Mouse (Mus musculus): ENCODE data around the gene Casq2. TPM values are rescaled to one million over a fixed set of nuclear protein-coding genes. Genes with fewer than 3 reads are reported as not detected.

Gene Casq2
- 1.9 and 2.0 TPM in 2 replicates for polyA plus RNA-seq (2015; fragmentation: Nextera tagmentation; extraction: Ambion mirVana)

GRCm38 (mm10) chr3:102086283-102086682 lies at the start of gene Casq2:
TSS of gene Casq2 (plus strand) at chr3:102086415.
- no peak within 1 kb of the TSS for H3K9ac ChIP-seq
- H3K4me2 ChIP-seq = no peak within 1 kb of the TSS
- H3K27ac ChIP-seq = no peak within 1 kb of the TSS
- no peak for DNase-seq
- peaks cover 13% of the 10 kb centered on the region for H3K27me3 ChIP-seq
- H3K4me3 ChIP-seq (replicated peaks) = no peak within 1 kb of the TSS
- no peaks in the 10 kb centered on the region for H3K9me3 ChIP-seq (replicated peaks)
- 0 out of 2 replicates have a peak, but pooled peaks cover 6% of the 10 kb centered on the region for H3K4me1 ChIP-seq (replicated peaks)
- WGBS (ENCODE audit: insufficient replicate concordance) = 46% methylated on average over 4 of the region's 4 CpGs
- no peak for ATAC-seq (ENCODE audit: low read depth)
- no peaks in the 10 kb centered on the region for H3K36me3 ChIP-seq

DNA sequence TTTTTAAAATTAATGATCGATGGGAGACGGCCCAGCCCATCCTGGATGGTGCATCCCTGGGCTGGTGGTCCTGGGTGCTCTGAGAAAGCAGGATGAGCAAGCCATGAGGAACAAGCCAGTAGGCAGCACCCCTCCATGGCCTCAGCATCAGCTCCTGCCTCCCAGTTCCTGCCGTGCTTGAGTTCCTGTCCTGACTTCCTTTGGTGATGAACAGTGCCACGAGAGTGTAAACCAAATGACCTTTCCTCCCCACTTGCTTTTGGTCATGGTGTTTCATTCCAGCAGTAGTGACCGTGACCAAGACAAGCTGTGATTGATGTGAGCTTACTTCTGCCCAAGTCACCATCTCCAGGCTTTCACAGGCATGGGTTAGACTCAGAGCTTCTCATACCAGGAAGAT lies 48.4 kb upstream of the Casq2 start:
- H3K27me3 ChIP-seq = no peaks in the 10 kb centered on the region
- 59% methylated on average over 5 of the region's 5 CpGs for WGBS (ENCODE audit: insufficient replicate concordance)
- H3K36me3 ChIP-seq = no peaks in the 10 kb centered on the region
- no peak overlapping the region for H3K4me2 ChIP-seq
- ATAC-seq (ENCODE audit: low read depth) = no peak
- no peak overlapping the region for H3K27ac ChIP-seq
- H3K4me1 ChIP-seq (replicated peaks) = no peaks in the 10 kb centered on the region
- DNase-seq = no peak
- no peak overlapping the region for H3K4me3 ChIP-seq (replicated peaks)
- no peaks in the 10 kb centered on the region for H3K9me3 ChIP-seq (replicated peaks)
- no peak overlapping the region for H3K9ac ChIP-seq

- Histone ChIP-seq H3K4me3 (replicated peaks) (no peak overlapping the region), H3K4me1 (replicated peaks) (no peaks in the 10 kb centered on the region), H3K9ac (no peak overlapping the region), H3K4me2 (no peak overlapping the region), H3K27me3 (no peaks in the 10 kb centered on the region), H3K36me3 (no peaks in the 10 kb centered on the region), H3K27ac (no peak overlapping the region), H3K9me3 (replicated peaks) (no peaks in the 10 kb centered on the region)
- WGBS (ENCODE audit: insufficient replicate concordance) = 66% methylated on average over 6 of the region's 6 CpGs
- no peak for ATAC-seq (ENCODE audit: low read depth)
- DNase-seq = no peak
Measured at GRCm38 (mm10) chr3:102038608-102039007, 47.6 kb upstream of the Casq2 start.

DNA sequence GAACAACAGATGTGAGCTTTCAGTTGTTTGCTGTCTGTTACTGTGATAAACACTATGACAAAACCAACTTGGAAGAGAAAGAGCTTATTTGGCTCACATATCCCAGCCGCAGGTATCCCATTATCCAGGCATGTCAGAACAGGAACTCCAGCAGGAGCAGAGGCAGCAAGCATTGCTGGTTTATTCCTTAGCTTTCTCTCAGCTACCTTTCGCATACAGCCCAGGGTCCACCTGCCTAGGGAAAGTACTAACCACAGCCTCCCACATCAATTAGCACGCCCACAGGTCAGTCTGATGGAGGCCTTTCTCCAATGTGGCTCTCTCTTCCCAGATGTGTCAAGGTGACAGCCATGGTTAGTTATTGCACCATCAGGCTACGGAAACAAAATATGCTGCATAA lies 44.6 kb upstream of the Casq2 start:
- H3K4me1 ChIP-seq (replicated peaks) = no peaks in the 10 kb centered on the region
- H3K4me3 ChIP-seq (replicated peaks) = no peak overlapping the region
- H3K9ac ChIP-seq = no peak overlapping the region
- ATAC-seq (ENCODE audit: low read depth) (no peak), DNase-seq (no peak)
- H3K4me2 ChIP-seq = no peak overlapping the region
- H3K9me3 ChIP-seq (replicated peaks) = no peaks in the 10 kb centered on the region
- 67% methylated on average over 4 of the region's 4 CpGs for WGBS (ENCODE audit: insufficient replicate concordance)
- H3K36me3 ChIP-seq = no peaks in the 10 kb centered on the region
- H3K27me3 ChIP-seq = 0 out of 2 replicates have a peak, but pooled peaks cover 3% of the 10 kb centered on the region
- H3K27ac ChIP-seq = no peak overlapping the region

- DNase-seq = no peak
- no peaks in the 10 kb centered on the region for H3K9me3 ChIP-seq (replicated peaks)
- WGBS (ENCODE audit: insufficient replicate concordance) = 19% methylated on average over 3 of the region's 3 CpGs
Measured at GRCm38 (mm10) chr3:102045071-102045470, 41.1 kb upstream of the Casq2 start.

GRCm38 (mm10) chr3:102047532-102047931 lies 38.7 kb upstream of the Casq2 start:
- no peak for DNase-seq
- Histone ChIP-seq H3K4me2 (no peak overlapping the region), H3K36me3 (no peaks in the 10 kb centered on the region), H3K9ac (no peak overlapping the region), H3K4me1 (replicated peaks) (no peaks in the 10 kb centered on the region), H3K9me3 (replicated peaks) (no peaks in the 10 kb centered on the region), H3K27me3 (0 out of 2 replicates have a peak, but pooled peaks cover 3% of the 10 kb centered on the region), H3K4me3 (replicated peaks) (no peak overlapping the region), H3K27ac (no peak overlapping the region)
- ATAC-seq (ENCODE audit: low read depth) = no peak
- 45% methylated on average over 2 of the region's 2 CpGs for WGBS (ENCODE audit: insufficient replicate concordance)

More at GRCm38 (mm10) chr3:102045071-102045470, 41.1 kb upstream of the Casq2 start:
- Histone ChIP-seq H3K27ac (no peak overlapping the region), H3K4me1 (replicated peaks) (no peaks in the 10 kb centered on the region), H3K4me2 (no peak overlapping the region), H3K9ac (no peak overlapping the region), H3K27me3 (0 out of 2 replicates have a peak, but pooled peaks cover 3% of the 10 kb centered on the region), H3K4me3 (replicated peaks) (no peak overlapping the region), H3K36me3 (no peaks in the 10 kb centered on the region)
- no peak for ATAC-seq (ENCODE audit: low read depth)

DNA sequence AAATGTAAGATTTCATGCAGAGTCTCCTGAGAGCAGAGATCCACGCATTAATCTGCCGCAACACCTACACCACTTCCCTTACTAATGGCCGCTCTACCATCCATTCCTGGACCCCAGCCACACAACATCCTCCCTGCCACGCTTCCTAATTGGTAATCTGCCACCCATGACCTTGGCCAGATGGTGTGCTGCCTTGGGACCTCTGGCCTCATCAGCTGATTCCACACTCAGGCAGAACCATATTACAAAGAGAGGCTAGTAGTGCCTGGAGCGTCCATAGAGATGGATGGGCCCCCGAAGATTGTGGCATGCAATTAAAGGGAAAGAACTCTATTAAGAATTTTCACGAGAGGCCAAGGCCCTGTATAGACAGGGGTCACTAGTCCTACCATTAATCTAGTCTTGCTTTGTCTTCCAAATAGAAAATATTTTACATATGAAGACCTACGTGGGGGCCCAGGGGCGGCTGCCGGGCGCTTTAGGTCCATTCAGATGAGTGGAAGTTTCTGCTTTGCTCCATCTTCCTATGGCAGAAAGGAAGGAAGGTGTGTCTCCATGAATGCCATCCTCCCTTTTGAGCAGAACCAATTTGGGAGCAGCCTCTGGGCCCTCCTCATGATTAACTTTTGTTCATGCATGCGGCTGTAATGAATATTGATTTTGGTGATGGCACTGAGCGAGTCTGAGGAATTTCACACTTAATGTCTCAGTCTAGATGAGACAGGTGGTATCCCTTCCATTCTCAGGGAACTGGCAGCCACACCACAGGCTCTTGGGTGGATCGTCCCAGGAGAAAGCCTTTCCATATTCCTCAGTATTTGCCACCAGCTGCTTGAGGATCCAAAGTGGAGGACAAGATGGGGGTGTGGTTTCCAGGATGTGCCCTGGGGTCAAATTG lies 36.8 kb upstream of the Casq2 start:
- H3K4me3 ChIP-seq (replicated peaks) = no peak overlapping the region
- H3K4me2 ChIP-seq = no peak overlapping the region
- DNase-seq (no peak), ATAC-seq (ENCODE audit: low read depth) (no peak)
- no peak overlapping the region for H3K27ac ChIP-seq
- no peaks in the 10 kb centered on the region for H3K4me1 ChIP-seq (replicated peaks)
- H3K9me3 ChIP-seq (replicated peaks) = no peaks in the 10 kb centered on the region
- no peaks in the 10 kb centered on the region for H3K36me3 ChIP-seq
- no peak overlapping the region for H3K9ac ChIP-seq
- H3K27me3 ChIP-seq = 0 out of 2 replicates have a peak, but pooled peaks cover 3% of the 10 kb centered on the region
- 75% methylated on average over 14 of the region's 14 CpGs for WGBS (ENCODE audit: insufficient replicate concordance)

DNA sequence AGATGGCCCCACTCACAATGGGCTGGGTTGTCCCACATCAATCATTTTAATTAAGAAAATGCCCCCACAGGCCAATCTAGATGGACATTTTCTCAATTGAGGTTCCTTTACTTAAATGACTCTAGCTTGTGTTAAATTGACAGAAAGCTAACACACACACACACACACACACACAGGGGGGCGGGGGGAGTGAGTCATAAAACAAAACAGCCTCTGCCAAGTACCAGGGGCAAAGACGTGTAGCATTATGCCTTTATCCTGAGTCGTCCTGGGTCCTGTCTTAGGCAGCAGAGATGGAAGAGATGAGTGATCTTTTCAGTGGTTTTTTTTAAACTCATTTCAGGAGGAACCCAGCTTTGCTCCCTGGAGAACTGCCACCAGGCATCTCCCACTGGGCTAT lies 34.2 kb upstream of the Casq2 start:
- Histone ChIP-seq H3K36me3 (no peaks in the 10 kb centered on the region), H3K9ac (no peak overlapping the region), H3K27ac (no peak overlapping the region), H3K4me3 (replicated peaks) (no peak overlapping the region), H3K9me3 (replicated peaks) (no peaks in the 10 kb centered on the region), H3K4me2 (no peak overlapping the region), H3K4me1 (replicated peaks) (no peaks in the 10 kb centered on the region), H3K27me3 (no peaks in the 10 kb centered on the region)
- no peak for ATAC-seq (ENCODE audit: low read depth)
- no peak for DNase-seq
- 46% methylated on average over 3 of the region's 3 CpGs for WGBS (ENCODE audit: insufficient replicate concordance)

DNA sequence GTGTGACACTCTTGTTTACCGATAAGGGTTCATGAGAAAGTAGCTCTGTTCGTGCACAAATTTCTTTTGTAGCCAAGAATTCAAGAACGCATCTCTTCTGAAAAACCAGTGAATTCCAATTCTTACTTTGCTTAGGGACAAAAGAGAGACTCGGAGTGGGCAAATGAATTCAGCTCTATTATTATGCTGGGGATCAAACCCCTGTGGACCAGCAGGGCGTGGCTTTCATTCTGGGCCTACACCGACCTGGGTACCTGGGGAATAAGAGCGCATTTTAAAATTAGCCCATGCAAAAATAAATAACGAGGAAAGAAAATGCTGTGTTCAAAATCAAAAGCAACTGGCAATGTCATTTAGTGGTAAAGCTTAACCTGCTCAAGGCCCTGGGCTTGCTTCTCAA lies 32.9 kb upstream of the Casq2 start:
- Histone ChIP-seq H3K4me3 (replicated peaks) (no peak overlapping the region), H3K27me3 (no peaks in the 10 kb centered on the region), H3K4me1 (replicated peaks) (no peaks in the 10 kb centered on the region), H3K27ac (no peak overlapping the region), H3K9me3 (replicated peaks) (no peaks in the 10 kb centered on the region), H3K36me3 (no peaks in the 10 kb centered on the region), H3K4me2 (no peak overlapping the region), H3K9ac (no peak overlapping the region)
- 51% methylated on average over 8 of the region's 8 CpGs for WGBS (ENCODE audit: insufficient replicate concordance)
- ATAC-seq (ENCODE audit: low read depth) (no peak), DNase-seq (no peak)

- DNase-seq = no peak
- 58% methylated on average over 4 of the region's 4 CpGs for WGBS (ENCODE audit: insufficient replicate concordance)
- Histone ChIP-seq H3K9me3 (replicated peaks) (no peaks in the 10 kb centered on the region), H3K36me3 (no peaks in the 10 kb centered on the region), H3K4me3 (replicated peaks) (no peak overlapping the region), H3K4me2 (no peak overlapping the region), H3K4me1 (replicated peaks) (no peaks in the 10 kb centered on the region), H3K27ac (no peak overlapping the region), H3K27me3 (no peaks in the 10 kb centered on the region), H3K9ac (no peak overlapping the region)
- ATAC-seq (ENCODE audit: low read depth) = no peak
Measured at GRCm38 (mm10) chr3:102055878-102056277, 30.3 kb upstream of the Casq2 start.

DNA sequence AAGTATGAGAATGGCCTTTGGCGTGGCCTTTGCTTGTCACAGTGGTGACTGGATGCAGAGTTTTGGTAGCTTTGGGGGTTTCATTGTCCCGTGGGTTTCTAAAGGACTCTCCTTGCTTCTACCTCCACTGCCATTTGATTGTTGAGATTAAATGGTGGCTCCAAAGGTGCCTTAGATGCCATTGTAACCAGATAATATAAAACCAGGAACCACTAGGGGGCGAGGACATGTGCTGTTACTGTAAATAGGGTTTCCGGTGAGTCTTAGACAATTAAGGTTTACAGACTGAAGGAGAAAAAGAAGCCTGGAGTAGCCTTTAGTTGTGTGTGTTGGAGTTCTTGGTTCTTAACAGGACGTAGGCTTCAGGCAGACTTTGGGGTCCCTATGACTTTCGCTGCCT lies 26.1 kb upstream of the Casq2 start:
- H3K4me1 ChIP-seq (replicated peaks) = peaks cover 22% of the 10 kb centered on the region
- H3K9me3 ChIP-seq (replicated peaks) = no peaks in the 10 kb centered on the region
- H3K4me2 ChIP-seq = no peak overlapping the region
- H3K27ac ChIP-seq = no peak overlapping the region
- H3K9ac ChIP-seq = no peak overlapping the region
- 54% methylated on average over 6 of the region's 6 CpGs for WGBS (ENCODE audit: insufficient replicate concordance)
- no peaks in the 10 kb centered on the region for H3K36me3 ChIP-seq
- H3K27me3 ChIP-seq = no peaks in the 10 kb centered on the region
- DNase-seq = no peak
- no peak overlapping the region for H3K4me3 ChIP-seq (replicated peaks)
- ATAC-seq (ENCODE audit: low read depth) = no peak

All from liver, embryonic 13.5 days (tissue).